Mouse (Mus musculus): ENCODE results near the gene Hmcn2. TPM values are rescaled to one million over a fixed set of nuclear protein-coding genes. Genes with fewer than 3 reads are reported as not detected.

Hmcn2 gene
- polyA plus RNA-seq, 1 experiment: 1.5 TPM

DNA sequence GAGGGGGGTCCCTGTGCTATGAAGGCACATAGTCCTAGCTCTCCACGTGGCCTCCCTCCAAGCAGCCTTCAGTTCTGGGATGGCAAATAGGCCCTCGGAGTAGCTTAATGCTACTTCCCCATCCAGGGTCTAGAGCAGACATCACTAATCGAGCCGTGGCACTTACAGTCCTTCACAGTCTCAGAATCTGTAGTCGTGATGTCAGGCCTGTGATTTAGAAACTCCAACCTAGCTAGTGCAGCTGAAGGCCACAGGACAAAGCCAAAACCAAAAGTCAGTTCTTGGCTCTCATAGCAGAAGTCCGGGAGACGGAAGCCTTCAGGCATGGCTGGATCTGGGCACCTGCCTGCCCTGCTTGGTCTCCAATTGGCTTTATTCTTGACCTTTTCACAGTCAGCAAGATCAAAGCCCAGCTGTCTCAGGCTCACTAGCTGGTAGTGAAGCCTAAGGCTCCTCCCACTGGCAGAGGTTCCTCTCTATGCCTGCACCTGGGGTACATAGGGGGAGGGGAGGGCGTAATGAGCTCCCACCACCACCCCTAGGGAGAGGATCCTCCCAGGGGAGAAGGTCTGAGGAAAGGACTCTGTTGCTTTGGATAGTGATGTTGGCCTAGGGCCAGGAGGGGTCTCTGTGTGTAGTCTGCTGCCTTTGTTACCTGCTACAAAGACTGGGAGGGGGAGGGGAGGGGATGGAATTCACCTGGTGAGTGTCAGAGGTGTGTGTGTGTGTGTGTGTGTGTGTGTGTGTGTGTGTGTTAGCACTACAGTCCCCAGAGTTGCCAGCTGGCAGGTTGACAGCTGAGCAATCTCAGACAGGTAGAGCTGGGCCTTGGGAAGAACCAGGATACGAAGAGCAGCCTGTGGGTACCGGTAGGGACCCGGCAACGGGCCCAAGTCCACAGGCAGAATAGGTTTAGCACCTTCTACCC lies 163.3 kb downstream of the Hmcn2 start:
- no peaks in the 10 kb centered on the region for H3K4me1 ChIP-seq (ENCODE audit: control insufficient read depth, insufficient read depth, low read length)
- H3K27ac ChIP-seq (ENCODE audit: insufficient read depth, low read length): no peak overlapping the region
- no peak overlapping the region for H3K4me3 ChIP-seq (ENCODE audit: insufficient read depth, low read length)
- no peak for TF ChIP-seq CTCF (IDR thresholded peaks at IDR 0.05; ENCODE audit: extremely low read depth, insufficient read depth, low read length)
- no peak for TF ChIP-seq POLR2A (IDR thresholded peaks at IDR 0.05; ENCODE audit: extremely low read depth, insufficient read depth, low read length)

DNA sequence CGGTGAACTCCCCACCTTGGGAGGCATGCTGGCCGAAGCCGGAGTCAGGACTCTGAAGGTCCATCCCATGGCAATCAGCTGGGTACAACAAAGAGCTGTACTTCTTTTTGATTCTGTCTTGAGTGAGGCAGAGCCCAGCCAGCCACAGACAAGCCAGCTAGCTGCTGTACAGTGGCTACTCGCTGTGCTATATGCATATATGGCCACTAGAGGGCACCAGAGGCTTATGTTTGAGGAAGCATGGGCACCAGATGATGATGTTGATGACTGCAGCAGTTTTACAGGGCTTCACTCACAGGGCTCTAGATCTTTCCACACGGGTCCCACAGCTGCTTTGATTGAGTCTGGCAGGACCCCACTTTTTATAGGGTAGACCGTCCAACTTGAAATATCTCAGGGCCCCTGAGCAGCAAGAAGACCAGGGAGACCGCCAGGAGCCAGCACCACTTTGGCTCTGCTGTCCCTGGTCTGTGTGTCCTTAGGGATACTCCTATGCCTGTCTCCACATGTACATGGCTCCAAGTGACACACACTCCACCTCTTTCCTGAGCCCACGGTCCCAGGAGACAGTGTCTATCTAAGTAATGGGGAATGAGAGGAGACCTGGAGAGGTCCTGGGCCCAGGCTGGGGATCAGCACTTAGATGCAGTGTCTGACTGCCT lies 168.8 kb downstream of the Hmcn2 start:
- no peak overlapping the region for H3K4me3 ChIP-seq (ENCODE audit: insufficient read depth, low read length)
- H3K4me1 ChIP-seq (ENCODE audit: control insufficient read depth, insufficient read depth, low read length): no peaks in the 10 kb centered on the region
- H3K27ac ChIP-seq (ENCODE audit: insufficient read depth, low read length): no peak overlapping the region
- TF ChIP-seq POLR2A (IDR thresholded peaks at IDR 0.05; ENCODE audit: extremely low read depth, insufficient read depth, low read length) (no peak), CTCF (IDR thresholded peaks at IDR 0.05; ENCODE audit: extremely low read depth, insufficient read depth, low read length) (peak; percentile 98)

DNA sequence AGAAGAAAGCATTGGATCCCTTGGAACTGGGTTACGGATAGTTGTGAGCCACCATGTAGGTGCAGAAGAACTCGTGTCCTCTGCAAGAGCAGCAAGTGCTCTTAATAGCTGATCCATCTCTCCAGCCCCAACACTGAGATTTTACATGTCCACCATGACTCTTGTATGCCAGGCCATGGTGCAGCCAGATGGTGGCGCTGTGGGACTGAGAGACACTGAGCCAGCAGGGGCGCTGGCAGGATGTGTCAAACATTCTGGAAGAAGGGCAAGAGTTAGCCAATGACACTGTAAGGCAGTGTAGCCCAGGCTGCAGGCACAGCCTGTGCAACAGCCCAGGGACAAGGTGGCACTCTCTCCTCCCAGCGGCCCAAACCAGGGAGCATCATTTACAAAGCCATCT lies 170.0 kb downstream of the Hmcn2 start:
- no peak overlapping the region for H3K27ac ChIP-seq (ENCODE audit: insufficient read depth, low read length)
- no peaks in the 10 kb centered on the region for H3K4me1 ChIP-seq (ENCODE audit: control insufficient read depth, insufficient read depth, low read length)
- no peak overlapping the region for H3K4me3 ChIP-seq (ENCODE audit: insufficient read depth, low read length)
- TF ChIP-seq CTCF (IDR thresholded peaks at IDR 0.05; ENCODE audit: extremely low read depth, insufficient read depth, low read length): peak; percentile 91
- TF ChIP-seq POLR2A (IDR thresholded peaks at IDR 0.05; ENCODE audit: extremely low read depth, insufficient read depth, low read length): no peak

DNA sequence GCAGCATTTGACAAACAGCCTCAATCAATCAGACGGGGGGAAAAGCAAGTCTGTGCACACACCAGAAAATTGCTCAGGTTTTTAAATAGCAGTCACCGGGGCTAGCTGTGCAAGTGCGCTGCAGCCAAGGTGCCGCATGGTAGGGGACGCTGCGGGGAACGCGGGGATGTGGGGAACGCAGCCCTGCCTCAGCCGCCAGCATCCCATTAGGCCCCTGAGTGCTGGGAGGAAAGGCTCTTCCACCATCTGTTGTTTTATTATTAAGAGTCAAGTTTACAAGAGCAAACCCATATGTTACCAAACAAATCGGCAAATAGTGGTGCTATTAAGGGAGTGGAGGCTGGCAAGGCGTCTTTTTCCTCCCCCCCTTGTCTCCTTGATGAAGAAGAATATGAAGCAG lies 175.0 kb downstream of the Hmcn2 start:
- Histone ChIP-seq H3K4me1 (ENCODE audit: control insufficient read depth, insufficient read depth, low read length) (no peaks in the 10 kb centered on the region), H3K4me3 (ENCODE audit: insufficient read depth, low read length) (no peak overlapping the region), H3K27ac (ENCODE audit: insufficient read depth, low read length) (no peak overlapping the region)
- TF ChIP-seq CTCF (IDR thresholded peaks at IDR 0.05; ENCODE audit: extremely low read depth, insufficient read depth, low read length) (no peak), POLR2A (IDR thresholded peaks at IDR 0.05; ENCODE audit: extremely low read depth, insufficient read depth, low read length) (no peak)

DNA sequence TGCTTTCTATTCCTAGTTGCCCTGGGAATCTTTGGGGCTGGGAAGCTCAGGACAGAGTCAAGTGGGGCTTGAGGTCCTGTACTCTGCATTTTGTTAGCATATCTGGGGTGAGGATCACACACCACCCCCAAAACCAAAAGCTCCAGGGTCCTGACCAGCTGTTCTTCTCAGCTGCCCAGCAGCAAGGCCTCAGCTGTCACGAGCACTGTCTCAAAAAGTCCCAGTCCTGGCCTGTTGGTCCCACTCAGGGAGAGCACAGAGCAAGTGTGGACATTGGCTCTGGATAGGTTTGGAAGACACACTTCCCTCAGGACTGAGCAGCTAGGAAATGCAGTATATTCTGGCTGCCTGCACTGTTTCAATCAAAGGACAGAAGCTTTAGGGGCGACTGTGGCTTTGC lies 176.3 kb downstream of the Hmcn2 start:
- TF ChIP-seq POLR2A (IDR thresholded peaks at IDR 0.05; ENCODE audit: extremely low read depth, insufficient read depth, low read length) (no peak), CTCF (IDR thresholded peaks at IDR 0.05; ENCODE audit: extremely low read depth, insufficient read depth, low read length) (no peak)
- Histone ChIP-seq H3K4me1 (ENCODE audit: control insufficient read depth, insufficient read depth, low read length) (no peaks in the 10 kb centered on the region), H3K4me3 (ENCODE audit: insufficient read depth, low read length) (no peak overlapping the region), H3K27ac (ENCODE audit: insufficient read depth, low read length) (no peak overlapping the region)

DNA sequence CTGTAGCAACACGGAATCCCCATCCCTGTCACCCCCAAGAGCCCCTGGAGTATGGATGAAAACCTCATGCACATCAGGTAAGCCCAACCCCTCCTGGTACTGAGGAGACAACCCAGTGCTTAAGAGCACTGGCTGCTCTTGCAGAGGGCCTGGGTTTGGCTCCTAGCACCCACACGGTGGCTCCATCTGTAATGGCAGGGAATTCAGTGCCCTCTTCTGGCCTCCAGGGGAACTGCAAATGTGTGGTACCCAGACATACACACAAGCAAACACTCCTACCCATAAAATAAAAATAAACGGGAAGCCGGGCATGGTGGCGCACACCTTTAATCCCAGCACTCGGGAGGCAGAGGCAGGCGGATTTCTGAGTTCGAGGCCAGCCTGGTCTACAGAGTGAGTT lies 178.1 kb downstream of the Hmcn2 start:
- Histone ChIP-seq H3K4me3 (ENCODE audit: insufficient read depth, low read length) (no peak overlapping the region), H3K27ac (ENCODE audit: insufficient read depth, low read length) (no peak overlapping the region), H3K4me1 (ENCODE audit: control insufficient read depth, insufficient read depth, low read length) (peaks cover 10% of the 10 kb centered on the region)
- TF ChIP-seq POLR2A (IDR thresholded peaks at IDR 0.05; ENCODE audit: extremely low read depth, insufficient read depth, low read length) (no peak), CTCF (IDR thresholded peaks at IDR 0.05; ENCODE audit: extremely low read depth, insufficient read depth, low read length) (no peak)

DNA sequence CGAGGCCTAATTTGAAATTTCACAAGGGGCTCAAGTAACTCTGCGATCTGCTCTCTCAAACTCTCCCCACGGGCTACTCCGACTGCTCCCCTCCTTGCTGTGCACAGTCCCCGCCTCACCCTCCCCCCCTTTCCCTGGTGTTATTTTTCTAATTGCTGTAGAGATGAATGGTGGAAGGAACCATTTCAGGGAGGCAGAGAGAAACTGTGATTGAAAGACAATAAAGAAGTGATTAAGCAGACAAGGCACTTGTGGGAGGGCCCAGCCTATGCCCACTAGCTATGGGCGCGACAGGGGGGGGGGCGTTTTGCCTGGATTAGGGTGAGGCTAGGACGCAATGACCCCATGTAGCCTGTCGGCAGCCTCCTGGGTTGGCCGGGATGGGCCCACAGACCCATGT lies 179.0 kb downstream of the Hmcn2 start:
- Histone ChIP-seq H3K4me1 (ENCODE audit: control insufficient read depth, insufficient read depth, low read length) (peaks cover 10% of the 10 kb centered on the region), H3K27ac (ENCODE audit: insufficient read depth, low read length) (no peak overlapping the region), H3K4me3 (ENCODE audit: insufficient read depth, low read length) (no peak overlapping the region)
- no peak for TF ChIP-seq POLR2A (IDR thresholded peaks at IDR 0.05; ENCODE audit: extremely low read depth, insufficient read depth, low read length)
- TF ChIP-seq CTCF (IDR thresholded peaks at IDR 0.05; ENCODE audit: extremely low read depth, insufficient read depth, low read length): no peak

DNA sequence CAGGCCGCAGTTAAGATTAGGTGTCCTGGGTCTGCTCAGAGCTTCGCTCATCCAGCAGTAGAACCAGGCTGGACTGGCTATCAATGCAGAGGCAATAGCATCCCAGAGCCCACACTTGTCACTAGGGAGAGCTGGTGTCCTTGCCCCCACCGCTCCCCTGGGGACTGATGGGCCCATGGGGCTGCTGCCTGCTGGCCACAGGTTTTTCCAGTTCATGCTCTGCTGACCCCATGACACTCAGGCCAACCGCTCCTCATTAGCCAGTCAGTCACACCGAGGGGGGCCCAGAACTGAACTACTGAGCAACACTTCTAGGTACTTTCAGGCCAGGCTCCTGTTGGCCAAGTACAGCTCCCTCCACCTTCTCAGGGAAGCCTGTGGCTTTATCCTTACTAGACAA lies 180.1 kb downstream of the Hmcn2 start:
- TF ChIP-seq POLR2A (IDR thresholded peaks at IDR 0.05; ENCODE audit: extremely low read depth, insufficient read depth, low read length) (no peak), CTCF (IDR thresholded peaks at IDR 0.05; ENCODE audit: extremely low read depth, insufficient read depth, low read length) (no peak)
- Histone ChIP-seq H3K4me3 (ENCODE audit: insufficient read depth, low read length) (no peak overlapping the region), H3K4me1 (ENCODE audit: control insufficient read depth, insufficient read depth, low read length) (peaks cover 10% of the 10 kb centered on the region), H3K27ac (ENCODE audit: insufficient read depth, low read length) (no peak overlapping the region)

DNA sequence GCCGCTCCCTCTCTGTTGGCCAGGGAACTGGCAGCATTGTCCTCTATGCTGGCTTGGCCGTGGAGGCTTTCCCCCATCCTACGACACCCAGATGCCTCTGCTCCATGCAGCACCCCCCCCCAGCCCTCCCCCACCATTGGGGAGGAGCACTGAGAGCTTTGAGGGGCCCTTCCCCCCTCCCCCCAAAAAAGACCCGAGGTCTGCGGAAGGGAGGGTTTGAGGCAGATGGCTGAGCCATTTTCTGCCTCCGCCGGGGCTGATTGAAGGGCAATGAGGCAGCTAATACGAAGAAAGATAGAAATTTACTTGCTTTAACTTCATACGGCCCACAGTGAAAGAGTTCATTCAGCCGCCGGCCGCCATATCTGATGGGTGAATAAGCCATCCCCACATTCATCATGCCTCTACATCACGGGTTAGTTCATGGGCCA lies 180.8 kb downstream of the Hmcn2 start:
- peaks cover 10% of the 10 kb centered on the region for H3K4me1 ChIP-seq (ENCODE audit: control insufficient read depth, insufficient read depth, low read length)
- no peak overlapping the region for H3K4me3 ChIP-seq (ENCODE audit: insufficient read depth, low read length)
- H3K27ac ChIP-seq (ENCODE audit: insufficient read depth, low read length): no peak overlapping the region
- TF ChIP-seq POLR2A (IDR thresholded peaks at IDR 0.05; ENCODE audit: extremely low read depth, insufficient read depth, low read length): no peak
- no peak for TF ChIP-seq CTCF (IDR thresholded peaks at IDR 0.05; ENCODE audit: extremely low read depth, insufficient read depth, low read length)
